In the genomic region with DNA sequence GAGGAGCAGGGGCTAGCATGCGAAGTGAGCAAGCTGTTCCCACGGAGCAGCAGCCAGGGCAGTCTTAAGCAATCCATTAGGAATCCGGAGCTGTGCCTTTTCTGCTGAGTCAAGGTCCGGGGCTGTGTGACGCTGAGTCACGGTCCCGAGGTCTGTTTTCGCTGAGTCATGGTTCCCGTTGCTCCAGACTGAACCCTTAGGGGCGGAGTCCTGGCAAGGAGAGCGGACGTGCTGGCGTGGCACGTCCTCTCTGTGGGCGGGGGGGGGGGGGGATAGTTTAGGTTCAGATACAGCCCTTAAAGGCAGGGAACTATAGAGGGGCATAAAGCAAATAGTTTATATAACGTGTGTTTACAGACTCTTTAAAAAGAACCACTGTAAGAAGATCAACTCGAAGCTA, we compare ENCODE assay signal across 8 mouse cellular contexts. TPM values are rescaled to one million over a fixed set of nuclear protein-coding genes. Genes with fewer than 3 reads are reported as not detected.
A peak's percentile ranks its signal among the peaks of the same experiment; 100 is the strongest.
DNase-seq lines count a peak whose midpoint lies in the region; ATAC-seq and TF ChIP-seq lines count a peak whose summit lies in the region.

No protein-coding gene starts in this region.

- H3K79me2 ChIP-seq in MEL (ENCODE audit: control insufficient read depth, insufficient read depth, low read length, poor library complexity), result no peaks in the 10 kb centered on the region

- TF ChIP-seq RAD21 in MEL (IDR thresholded peaks at IDR 0.05; ENCODE audit: low read depth, low read length), result no peak

- TF ChIP-seq CTCF in MEL (IDR thresholded peaks at IDR 0.05 in 2 of 3, conservative IDR thresholded peaks at IDR 0.05 in 1 of 3; ENCODE audit: control insufficient read depth in 1 of 3, insufficient read depth in 1 of 3, low read depth in 2 of 3, low read length in 3 of 3, poor library complexity in 1 of 3, severe bottlenecking in 1 of 3), result no peak

- no peaks in the 10 kb centered on the region for H3K9me3 ChIP-seq in MEL (replicated peaks; ENCODE audit: insufficient read depth, low read length)
- no peaks in the 10 kb centered on the region for H3K9me3 ChIP-seq in lung, embryonic 16.5 days (ENCODE audit: control insufficient read depth, low read length)

- H3K27me3 ChIP-seq in MEL (ENCODE audit: control insufficient read depth in 1 of 2, insufficient read depth in 2 of 2, low read length in 2 of 2), result no peaks in the 10 kb centered on the region
- H3K27me3 ChIP-seq in lung, embryonic 16.5 days (ENCODE audit: control insufficient read depth, insufficient read depth, low read depth, low read length), result no peaks in the 10 kb centered on the region

- DNase-seq in MEL (ENCODE audit: low read depth, low spot score), result peak; percentile 98
- peak; percentile 55 for DNase-seq in cerebellum, adult 8-10 months
- peak; percentile 97 for DNase-seq in forelimb bud, embryonic 11.5 days (ENCODE audit: low read depth, low spot score)
- DNase-seq in layer of hippocampus, adult 9-10 months (ENCODE audit: low spot score), result peak; percentile 63
- DNase-seq in ovary, postnatal 10 days (ENCODE audit: low spot score), result peak; percentile 70
- peak; percentile 63 to 65 for DNase-seq in thymus, postnatal 10 days (ENCODE audit: low spot score in 2 of 2)

- H3K27ac ChIP-seq in MEL (ENCODE audit: control insufficient read depth, low read depth, low read length), result peak overlapping the region; percentile 51
- H3K27ac ChIP-seq in lung, embryonic 16.5 days (ENCODE audit: low read length), result no peak overlapping the region

- peak; percentile 65 to 75 for TF ChIP-seq EP300 in MEL (IDR thresholded peaks at IDR 0.05; ENCODE audit: low read depth in 1 of 2, low read length in 2 of 2)

- TF ChIP-seq POLR2A in MEL (IDR thresholded peaks at IDR 0.05; ENCODE audit: control insufficient read depth in 1 of 2, insufficient read depth in 1 of 2, low read depth in 1 of 2, low read length in 2 of 2, poor library complexity in 1 of 2), result peak in 1 of 2 experiments; percentile 62; a peak in 2 of 4 replicates

- peaks cover 39 to 50% of the 10 kb centered on the region in 2 experiments for H3K4me1 ChIP-seq in MEL (ENCODE audit: control insufficient read depth in 1 of 2, insufficient read depth in 2 of 2, low read length in 2 of 2)
- peaks cover 6% of the 10 kb centered on the region for H3K4me1 ChIP-seq in lung, embryonic 16.5 days (replicated peaks; ENCODE audit: control insufficient read depth, insufficient read depth, low read length)

- peak overlapping the region; percentile 39 for H3K4me2 ChIP-seq in lung, embryonic 16.5 days (ENCODE audit: low read depth, low read length)

- peak overlapping the region; percentile 61 to 72 for H3K4me3 ChIP-seq in MEL (ENCODE audit: control insufficient read depth in 1 of 2, insufficient read depth in 1 of 2, low read depth in 2 of 2, low read length in 2 of 2)
- H3K4me3 ChIP-seq in lung, embryonic 16.5 days (ENCODE audit: low read length), result peak overlapping the region; percentile 27

- peak; percentile 66 to 89 for ATAC-seq in hematopoietic stem cell, adult 5-6 weeks (replicated peaks in 1 of 2; ENCODE audit: insufficient read depth in 1 of 2, low FRiP score in 2 of 2, low TSS enrichment in 1 of 2, low read depth in 1 of 2, poor library complexity in 2 of 2, severe bottlenecking in 2 of 2)
- peak; percentile 96 for ATAC-seq in lung, embryonic 16.5 days (ENCODE audit: low read depth)

- WGBS in lung, embryonic 16.5 days, result under 1% methylated on average over 16 of the region's 17 CpGs

- H3K9ac ChIP-seq in MEL (ENCODE audit: control insufficient read depth, low read depth, low read length, poor library complexity, severe bottlenecking), result peak overlapping the region; percentile 68
- H3K9ac ChIP-seq in lung, embryonic 16.5 days (ENCODE audit: low read length), result no peak overlapping the region

- H3K36me3 ChIP-seq in MEL (ENCODE audit: control insufficient read depth in 1 of 2, insufficient read depth in 2 of 2, low read length in 2 of 2), result peaks cover 0 to 50% of the 10 kb centered on the region in 2 experiments; a peak in 2 of 4 replicates
- H3K36me3 ChIP-seq in lung, embryonic 16.5 days (ENCODE audit: control insufficient read depth, insufficient read depth, low read length), result no peaks in the 10 kb centered on the region

TF ChIP-seq in MEL, 35 proteins besides CTCF, POLR2A, EP300 and RAD21 (continues in another document):
- no peak for TF ChIP-seq NRF1 (IDR thresholded peaks at IDR 0.05; ENCODE audit: insufficient read depth, low read depth, low read length, poor library complexity, severe bottlenecking)
- TF ChIP-seq MYB (IDR thresholded peaks at IDR 0.05; ENCODE audit: low read depth, low read length), result peak; percentile 29; the same call in 1 of the 2 replicates
- TF ChIP-seq POLR2AphosphoS5 (IDR thresholded peaks at IDR 0.05; ENCODE audit: borderline replicate concordance, low read depth, low read length), result no peak
- TF ChIP-seq ZNF384 (IDR thresholded peaks at IDR 0.05; ENCODE audit: low read depth, low read length), result no peak
- TF ChIP-seq TAL1 (IDR thresholded peaks at IDR 0.05; ENCODE audit: low read length), result no peak
- no peak for TF ChIP-seq USF1 (IDR thresholded peaks at IDR 0.05; ENCODE audit: low read depth, low read length)
- TF ChIP-seq NELFE (IDR thresholded peaks at IDR 0.05; ENCODE audit: low read depth, low read length), result peak; percentile 56
- TF ChIP-seq GABPA (IDR thresholded peaks at IDR 0.05; ENCODE audit: low read depth, low read length), result peak; percentile 98
- TF ChIP-seq MEF2A (IDR thresholded peaks at IDR 0.05; ENCODE audit: extremely low read depth, insufficient replicate concordance, low read depth, low read length, poor library complexity, severe bottlenecking), result no peak
- TF ChIP-seq TCF12 (IDR thresholded peaks at IDR 0.05; ENCODE audit: low read depth, low read length), result 0 out of 2 replicates have a peak, but pooled peaks have one; percentile 14
- no peak; the same call in 1 of the 2 replicates for TF ChIP-seq MYC (IDR thresholded peaks at IDR 0.05; ENCODE audit: low read depth, low read length)
- TF ChIP-seq SMC3 (IDR thresholded peaks at IDR 0.05; ENCODE audit: low read depth, low read length), result no peak
- no peak for TF ChIP-seq UBTF (IDR thresholded peaks at IDR 0.05; ENCODE audit: borderline replicate concordance, insufficient read depth, low read depth, low read length)
- peak; percentile 99 for TF ChIP-seq ETS1 (IDR thresholded peaks at IDR 0.05; ENCODE audit: low read depth, low read length)
- peak; percentile 100 for TF ChIP-seq MAFK (IDR thresholded peaks at IDR 0.05; ENCODE audit: borderline replicate concordance, low read depth, low read length)
- TF ChIP-seq MAZ (IDR thresholded peaks at IDR 0.05; ENCODE audit: low read depth, low read length), result no peak
- no peak for TF ChIP-seq USF2 (IDR thresholded peaks at IDR 0.05; ENCODE audit: borderline replicate concordance in 1 of 2, insufficient read depth in 1 of 2, low read depth in 1 of 2, low read length in 2 of 2)
- TF ChIP-seq CHD2 (IDR thresholded peaks at IDR 0.05; ENCODE audit: low read length), result no peak
- no peak for TF ChIP-seq POLR2AphosphoS2 (IDR thresholded peaks at IDR 0.05; ENCODE audit: low read length)
- TF ChIP-seq ZMIZ1 (IDR thresholded peaks at IDR 0.05; ENCODE audit: low read depth, low read length), result no peak
- no peak for TF ChIP-seq E2F4 (IDR thresholded peaks at IDR 0.05; ENCODE audit: borderline replicate concordance, low read depth, low read length)
- TF ChIP-seq BHLHE40 (IDR thresholded peaks at IDR 0.05; ENCODE audit: borderline replicate concordance, low read depth, low read length), result 0 out of 2 replicates have a peak, but pooled peaks have one; percentile 15
- TF ChIP-seq ELF1 (IDR thresholded peaks at IDR 0.05; ENCODE audit: low read depth, low read length), result peak; percentile 33; the same call in 1 of the 2 replicates
- TF ChIP-seq ZC3H11A (IDR thresholded peaks at IDR 0.05; ENCODE audit: low read depth, low read length), result no peak
- TF ChIP-seq RCOR1 (IDR thresholded peaks at IDR 0.05; ENCODE audit: low read depth, low read length), result no peak
- no peak for TF ChIP-seq CHD1 (IDR thresholded peaks at IDR 0.05; ENCODE audit: low read depth, low read length)
- no peak for TF ChIP-seq GATA1 (IDR thresholded peaks at IDR 0.05; ENCODE audit: low read depth, low read length)
- TF ChIP-seq SIN3A (IDR thresholded peaks at IDR 0.05; ENCODE audit: low read length), result peak; percentile 97
- 0 out of 2 replicates have a peak, but pooled peaks have one; percentile 18 for TF ChIP-seq JUND (IDR thresholded peaks at IDR 0.05; ENCODE audit: low read depth, low read length)
- no peak for TF ChIP-seq KAT2A (conservative IDR thresholded peaks at IDR 0.05; ENCODE audit: low read depth, low read length)
- TF ChIP-seq MXI1 (IDR thresholded peaks at IDR 0.05; ENCODE audit: low read depth, low read length), result peak; percentile 89
- peak; percentile 53 for TF ChIP-seq HCFC1 (IDR thresholded peaks at IDR 0.05; ENCODE audit: low read depth, low read length)
- peak; percentile 19; the same call in 1 of the 2 replicates for TF ChIP-seq MAX (IDR thresholded peaks at IDR 0.05; ENCODE audit: low read length)
- TF ChIP-seq ZKSCAN1 (IDR thresholded peaks at IDR 0.05; ENCODE audit: low read depth, low read length), result no peak

RNA-seq across cellular contexts. Expression of a gene that starts 9.6 kb away (rescaled TPM):
- total RNA-seq in MEL (2012; rRNA removed), result 11.1 and 29.9 TPM in 2 replicates
- 10 to 100 TPM in 1 of 2 experiments, not detected in 1; 72.4 TPM for polyA plus RNA-seq in MEL (2012; ENCODE audit: insufficient read depth in 1 of 2, insufficient read length in 2 of 2, low read depth in 1 of 2, low replicate concordance in 2 of 2, missing spikeins in 1 of 2)
- 2.6 and 8.8 TPM in 2 replicates for total RNA-seq in hematopoietic stem cell, adult 5-6 weeks (2017)
- polyA plus RNA-seq in lung, embryonic 16.5 days (2015; fragmentation: Nextera tagmentation; extraction: Ambion mirVana), result 36.5 and 43.7 TPM in 2 replicates

RNA-seq across cellular contexts. Expression of a gene that starts 25.5 kb away (rescaled TPM):
- 355 and 397 TPM in 2 replicates for total RNA-seq in MEL (2012; rRNA removed)
- 100 to 1,000 TPM in 1 of 2 experiments, not detected in 1; 459 TPM for polyA plus RNA-seq in MEL (2012; ENCODE audit: insufficient read depth in 1 of 2, insufficient read length in 2 of 2, low read depth in 1 of 2, low replicate concordance in 2 of 2, missing spikeins in 1 of 2)
- total RNA-seq in hematopoietic stem cell, adult 5-6 weeks (2017), result 183 and 185 TPM in 2 replicates
- 171 and 172 TPM in 2 replicates for polyA plus RNA-seq in lung, embryonic 16.5 days (2015; fragmentation: Nextera tagmentation; extraction: Ambion mirVana)

RNA-seq across cellular contexts. Expression of a gene that starts 50.3 kb away (rescaled TPM):
- 17.6 and 18.0 TPM in 2 replicates for total RNA-seq in MEL (2012; rRNA removed)
- 10 to 100 TPM in 1 of 2 experiments, not detected in 1; 32.6 TPM for polyA plus RNA-seq in MEL (2012; ENCODE audit: insufficient read depth in 1 of 2, insufficient read length in 2 of 2, low read depth in 1 of 2, low replicate concordance in 2 of 2, missing spikeins in 1 of 2)
- total RNA-seq in hematopoietic stem cell, adult 5-6 weeks (2017), result 8.2 and 23.8 TPM in 2 replicates
- 19.8 and 22.1 TPM in 2 replicates for polyA plus RNA-seq in lung, embryonic 16.5 days (2015; fragmentation: Nextera tagmentation; extraction: Ambion mirVana)
